In the genomic region with DNA sequence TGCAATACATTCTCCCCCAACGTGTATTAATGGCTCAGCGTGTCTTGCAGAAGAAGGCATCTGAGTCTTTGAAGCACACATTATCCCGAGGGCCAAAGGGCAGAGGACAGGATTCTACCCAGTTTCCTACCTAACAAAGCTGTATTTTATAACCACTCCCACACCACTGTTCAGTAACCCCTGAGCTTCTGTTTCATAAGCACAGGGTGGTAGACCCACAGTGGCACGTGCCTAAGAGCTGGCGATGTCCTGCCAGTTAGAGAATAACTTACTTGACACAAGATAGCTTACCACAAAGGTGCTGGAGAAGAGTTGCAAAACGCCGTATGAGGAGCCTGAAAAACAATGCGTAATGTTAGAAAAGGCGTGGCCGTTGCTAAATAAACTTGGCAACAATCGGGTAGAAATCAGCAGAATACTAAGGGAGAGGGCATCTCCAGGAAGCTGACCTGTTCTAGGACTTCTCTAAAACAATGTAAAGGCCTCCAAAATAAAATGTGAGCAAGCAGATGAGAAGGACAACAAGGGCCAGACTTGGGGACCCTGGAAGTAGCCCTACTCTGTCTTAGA, we compare ENCODE assay signal across 30 mouse cellular contexts. TPM values are rescaled to one million over a fixed set of nuclear protein-coding genes. Genes with fewer than 3 reads are reported as not detected.
DNase-seq lines count a peak whose midpoint lies in the region; ATAC-seq and TF ChIP-seq lines count a peak whose summit lies in the region.
"Had no signal": no experiment of that assay in that cellular context is flagged by ENCODE, and none has a peak within 500 bp of the region (broad histone marks: within the 10 kb centered on the region; RNA-seq: fewer than 3 reads in every experiment).

No protein-coding gene starts in this region.

- 51% methylated on average over 11 of the region's 11 CpGs for WGBS in intestine, postnatal 0 days
- 71% methylated on average over 11 of the region's 11 CpGs for WGBS in intestine, embryonic 16.5 days

- ATAC-seq in intestine, postnatal 0 days, result peak; percentile 40
- no peak for ATAC-seq in intestine, embryonic 16.5 days
- ATAC-seq: forebrain, embryonic 15.5 days; hindbrain, postnatal 0 days; intestine, embryonic 15.5 days; Patski had no signal

- H3K36me3 ChIP-seq in intestine, postnatal 0 days (ENCODE audit: control insufficient read depth, insufficient read depth), result peaks cover 7% of the 10 kb centered on the region; the same call in 1 of the 2 replicates
- no peaks in the 10 kb centered on the region for H3K36me3 ChIP-seq in intestine, embryonic 16.5 days (ENCODE audit: control insufficient read depth, insufficient read depth, low read length)
- H3K36me3 ChIP-seq: forebrain, embryonic 10.5 days; forebrain, embryonic 15.5 days; hindbrain, embryonic 12.5 days; intestine, embryonic 15.5 days; lung, embryonic 15.5 days had no signal

- H3K4me3 ChIP-seq in intestine, postnatal 0 days (ENCODE audit: low read depth, low read length), result no peak overlapping the region
- no peak overlapping the region for H3K4me3 ChIP-seq in intestine, embryonic 16.5 days (ENCODE audit: low read length)
- H3K4me3 ChIP-seq: embryonic facial prominence, embryonic 13.5 days; forebrain, embryonic 10.5 days; forebrain, embryonic 15.5 days; gastrocnemius, adult 2 months; hindbrain, embryonic 12.5 days; intestine, embryonic 15.5 days; layer of hippocampus, adult 2 months; left cerebral cortex, adult 2 months; limb, embryonic 13.5 days; lung, embryonic 15.5 days had no signal

- H3K27me3 ChIP-seq in intestine, postnatal 0 days (replicated peaks; ENCODE audit: control insufficient read depth, insufficient read depth, low read length), result no peaks in the 10 kb centered on the region
- no peaks in the 10 kb centered on the region for H3K27me3 ChIP-seq in intestine, embryonic 16.5 days (replicated peaks; ENCODE audit: control insufficient read depth, insufficient read depth, low read length)
- H3K27me3 ChIP-seq: embryonic facial prominence, embryonic 13.5 days; forebrain, embryonic 15.5 days; hindbrain, embryonic 12.5 days; intestine, embryonic 15.5 days; limb, embryonic 13.5 days; lung, embryonic 15.5 days; Patski had no signal

- TF ChIP-seq CTCF in intestine, postnatal 0 days (IDR thresholded peaks at IDR 0.05; ENCODE audit: low read depth), result no peak

- DNase-seq in adipocyte (ENCODE audit: low spot score), result peak; percentile 66
- peak; percentile 94 for DNase-seq in kidney, adult 9 months
- peak; percentile 75 to 90 for DNase-seq in kidney, postnatal 36 days
- no peak for DNase-seq in spleen, postnatal 10 days (ENCODE audit: low spot score in 2 of 2)
- DNase-seq in natural killer cell, adult 2 months (ENCODE audit: low spot score in 2 of 2), result no peak
- DNase-seq: adrenal gland, postnatal 25 days; cerebellum, adult 18-20 months; cerebellum, postnatal 10 days; gastrocnemius, adult 2 months; gastrocnemius, postnatal 36 days; heart, postnatal 36 days; lung, postnatal 4 days; midbrain, embryonic 14.5 days; right cerebral cortex, adult 18-20 months; thymus, postnatal 4 days had no signal

- no peaks in the 10 kb centered on the region for H3K4me1 ChIP-seq in intestine, postnatal 0 days (replicated peaks; ENCODE audit: control insufficient read depth, insufficient read depth, low read length)
- H3K4me1 ChIP-seq in intestine, embryonic 16.5 days (ENCODE audit: control insufficient read depth, insufficient read depth, low read length), result 0 out of 2 replicates have a peak, but pooled peaks cover 4% of the 10 kb centered on the region
- H3K4me1 ChIP-seq: intestine, embryonic 15.5 days; lung, embryonic 15.5 days had no signal

- no peak overlapping the region for H3K27ac ChIP-seq in intestine, postnatal 0 days (ENCODE audit: low read depth, low read length)
- H3K27ac ChIP-seq in intestine, embryonic 16.5 days (ENCODE audit: low read length), result no peak overlapping the region
- H3K27ac ChIP-seq: embryonic facial prominence, embryonic 13.5 days; forebrain, embryonic 10.5 days; forebrain, embryonic 15.5 days; gastrocnemius, adult 2 months; hindbrain, embryonic 12.5 days; hindbrain, postnatal 0 days; intestine, embryonic 15.5 days; layer of hippocampus, adult 2 months; left cerebral cortex, adult 2 months; limb, embryonic 13.5 days; lung, embryonic 15.5 days had no signal

- H3K9me3 ChIP-seq in intestine, postnatal 0 days (ENCODE audit: control insufficient read depth), result no peaks in the 10 kb centered on the region
- H3K9me3 ChIP-seq in intestine, embryonic 16.5 days (ENCODE audit: control insufficient read depth, low read length), result no peaks in the 10 kb centered on the region
- H3K9me3 ChIP-seq: embryonic facial prominence, embryonic 13.5 days; forebrain, embryonic 10.5 days; forebrain, embryonic 15.5 days; hindbrain, embryonic 12.5 days; intestine, embryonic 15.5 days; limb, embryonic 13.5 days; lung, embryonic 15.5 days had no signal

- H3K9ac ChIP-seq in intestine, postnatal 0 days (ENCODE audit: low read depth, low read length), result no peak overlapping the region
- no peak overlapping the region for H3K9ac ChIP-seq in intestine, embryonic 16.5 days (ENCODE audit: low read depth, low read length)
- H3K9ac ChIP-seq: embryonic facial prominence, embryonic 13.5 days; forebrain, embryonic 15.5 days; hindbrain, embryonic 12.5 days; intestine, embryonic 15.5 days; limb, embryonic 13.5 days; lung, embryonic 15.5 days had no signal

- no peak overlapping the region for H3K4me2 ChIP-seq in intestine, postnatal 0 days (replicated peaks; ENCODE audit: low read depth)
- H3K4me2 ChIP-seq in intestine, embryonic 16.5 days (ENCODE audit: low read depth, low read length), result no peak overlapping the region
- H3K4me2 ChIP-seq: embryonic facial prominence, embryonic 13.5 days; forebrain, embryonic 15.5 days; hindbrain, embryonic 12.5 days; intestine, embryonic 15.5 days; limb, embryonic 13.5 days; liver, embryonic 11.5 days; lung, embryonic 15.5 days had no signal

RNA-seq across cellular contexts. Expression of gene Mfsd9, which starts 4.5 kb away (rescaled TPM):
- polyA plus RNA-seq in intestine, postnatal 0 days (2015; fragmentation: Nextera tagmentation; extraction: Ambion mirVana), result 7.6 and 7.8 TPM in 2 replicates
- 5.9 and 6.8 TPM in 2 replicates for polyA plus RNA-seq in intestine, embryonic 16.5 days (2015; fragmentation: Nextera tagmentation; extraction: Ambion mirVana)

RNA-seq across cellular contexts. Expression of gene Tmem182, which starts 19.4 kb away (rescaled TPM):
- polyA plus RNA-seq in intestine, postnatal 0 days (2015; fragmentation: Nextera tagmentation; extraction: Ambion mirVana), result 0.05 and 0.16 TPM in 2 replicates
- polyA plus RNA-seq in intestine, embryonic 16.5 days (2015; fragmentation: Nextera tagmentation; extraction: Ambion mirVana), result 0.22 and 0.43 TPM in 2 replicates
- polyA plus RNA-seq: forebrain, embryonic 10.5 days; Patski; stomach, embryonic 14.5 days had no signal

Comparison
In these comparisons a context has a peak if more than half of its experiments do, and no peak if none do; other contexts are left out.
1. DNase-seq: peak in adipocyte (single experiment), kidney, adult 9 months (single experiment) and kidney, postnatal 36 days (2 of 2); none in spleen, postnatal 10 days (0 of 2) and natural killer cell, adult 2 months (0 of 2).